Mouse (Mus musculus): Measurements from ENCODE around the gene 4933427D14Rik. TPM values are rescaled to one million over a fixed set of nuclear protein-coding genes. Genes with fewer than 3 reads are reported as not detected.

Gene 4933427D14Rik
- polyA plus RNA-seq, 1 experiment = 19.4 TPM

- Histone ChIP-seq H3K27ac (ENCODE audit: insufficient read depth, low read length) (no peak overlapping the region), H3K27me3 (ENCODE audit: control insufficient read depth, insufficient read depth, low read length) (no peaks in the 10 kb centered on the region), H3K4me3 (replicated peaks; ENCODE audit: insufficient read depth, low read depth, low read length) (no peak overlapping the region), H3K4me1 (ENCODE audit: control insufficient read depth, insufficient read depth, low read length) (no peaks in the 10 kb centered on the region)
- WGBS = 91% methylated on average over 2 of the region's 2 CpGs
- TF ChIP-seq POLR2A (IDR thresholded peaks at IDR 0.05; ENCODE audit: borderline replicate concordance, insufficient read depth, low read length) = no peak
- DNase-seq = no peak
Measured at GRCm38 (mm10) chr11:72194259-72194658, 13.0 kb downstream of the 4933427D14Rik start.

- no peak for DNase-seq
- Histone ChIP-seq H3K27me3 (ENCODE audit: control insufficient read depth, insufficient read depth, low read length) (no peaks in the 10 kb centered on the region), H3K4me3 (replicated peaks; ENCODE audit: insufficient read depth, low read depth, low read length) (no peak overlapping the region), H3K4me1 (ENCODE audit: control insufficient read depth, insufficient read depth, low read length) (no peaks in the 10 kb centered on the region), H3K27ac (ENCODE audit: insufficient read depth, low read length) (no peak overlapping the region)
- 84% methylated on average over 1 of the region's 1 CpGs for WGBS
- TF ChIP-seq POLR2A (IDR thresholded peaks at IDR 0.05; ENCODE audit: borderline replicate concordance, insufficient read depth, low read length) (no peak), CTCF (IDR thresholded peaks at IDR 0.05; ENCODE audit: borderline replicate concordance, insufficient read depth, low read depth, low read length) (no peak)
Measured at GRCm38 (mm10) chr11:72190857-72191256, 16.4 kb downstream of the 4933427D14Rik start.

GRCm38 (mm10) chr11:72184252-72184651 lies 23.0 kb downstream of the 4933427D14Rik start:
- H3K4me1 ChIP-seq (ENCODE audit: control insufficient read depth, insufficient read depth, low read length) = no peaks in the 10 kb centered on the region
- H3K4me3 ChIP-seq (replicated peaks; ENCODE audit: insufficient read depth, low read depth, low read length) = no peak overlapping the region
- TF ChIP-seq CTCF (IDR thresholded peaks at IDR 0.05; ENCODE audit: borderline replicate concordance, insufficient read depth, low read depth, low read length) = no peak
- no peak for TF ChIP-seq POLR2A (IDR thresholded peaks at IDR 0.05; ENCODE audit: borderline replicate concordance, insufficient read depth, low read length)
- no peak for DNase-seq
- H3K27ac ChIP-seq (ENCODE audit: insufficient read depth, low read length) = no peak overlapping the region
- WGBS = 86% methylated on average over 4 of the region's 4 CpGs
- no peaks in the 10 kb centered on the region for H3K27me3 ChIP-seq (ENCODE audit: control insufficient read depth, insufficient read depth, low read length)

- 89% methylated on average over 4 of the region's 4 CpGs for WGBS
- H3K4me1 ChIP-seq (ENCODE audit: control insufficient read depth, insufficient read depth, low read length) = no peaks in the 10 kb centered on the region
- no peak overlapping the region for H3K27ac ChIP-seq (ENCODE audit: insufficient read depth, low read length)
- no peaks in the 10 kb centered on the region for H3K27me3 ChIP-seq (ENCODE audit: control insufficient read depth, insufficient read depth, low read length)
- TF ChIP-seq CTCF (IDR thresholded peaks at IDR 0.05; ENCODE audit: borderline replicate concordance, insufficient read depth, low read depth, low read length) (no peak), POLR2A (IDR thresholded peaks at IDR 0.05; ENCODE audit: borderline replicate concordance, insufficient read depth, low read length) (no peak)
- H3K4me3 ChIP-seq (replicated peaks; ENCODE audit: insufficient read depth, low read depth, low read length) = no peak overlapping the region
- DNase-seq = no peak
Measured at GRCm38 (mm10) chr11:72181136-72181535, 26.1 kb downstream of the 4933427D14Rik start.

GRCm38 (mm10) chr11:72180556-72180955 lies 26.7 kb downstream of the 4933427D14Rik start:
- no peaks in the 10 kb centered on the region for H3K4me1 ChIP-seq (ENCODE audit: control insufficient read depth, insufficient read depth, low read length)
- no peak for TF ChIP-seq POLR2A (IDR thresholded peaks at IDR 0.05; ENCODE audit: borderline replicate concordance, insufficient read depth, low read length)
- TF ChIP-seq CTCF (IDR thresholded peaks at IDR 0.05; ENCODE audit: borderline replicate concordance, insufficient read depth, low read depth, low read length) = no peak
- 91% methylated on average over 5 of the region's 5 CpGs for WGBS

GRCm38 (mm10) chr11:72176553-72176952 lies 30.7 kb downstream of the 4933427D14Rik start:
- DNase-seq = no peak
- Histone ChIP-seq H3K27ac (ENCODE audit: insufficient read depth, low read length) (no peak overlapping the region), H3K27me3 (ENCODE audit: control insufficient read depth, insufficient read depth, low read length) (no peaks in the 10 kb centered on the region), H3K4me3 (replicated peaks; ENCODE audit: insufficient read depth, low read depth, low read length) (no peak overlapping the region), H3K4me1 (ENCODE audit: control insufficient read depth, insufficient read depth, low read length) (no peaks in the 10 kb centered on the region)
- no peak for TF ChIP-seq POLR2A (IDR thresholded peaks at IDR 0.05; ENCODE audit: borderline replicate concordance, insufficient read depth, low read length)
- TF ChIP-seq CTCF (IDR thresholded peaks at IDR 0.05; ENCODE audit: borderline replicate concordance, insufficient read depth, low read depth, low read length) = no peak
- 39% methylated on average over 3 of the region's 3 CpGs for WGBS

More at GRCm38 (mm10) chr11:72180556-72180955, 26.7 kb downstream of the 4933427D14Rik start:
- Histone ChIP-seq H3K27me3 (ENCODE audit: control insufficient read depth, insufficient read depth, low read length) (no peaks in the 10 kb centered on the region), H3K27ac (ENCODE audit: insufficient read depth, low read length) (no peak overlapping the region), H3K4me3 (replicated peaks; ENCODE audit: insufficient read depth, low read depth, low read length) (no peak overlapping the region)
- DNase-seq = no peak

GRCm38 (mm10) chr11:72175966-72176365 lies 31.3 kb downstream of the 4933427D14Rik start:
- no peak for TF ChIP-seq CTCF (IDR thresholded peaks at IDR 0.05; ENCODE audit: borderline replicate concordance, insufficient read depth, low read depth, low read length)
- no peak for TF ChIP-seq POLR2A (IDR thresholded peaks at IDR 0.05; ENCODE audit: borderline replicate concordance, insufficient read depth, low read length)
- Histone ChIP-seq H3K4me1 (ENCODE audit: control insufficient read depth, insufficient read depth, low read length) (no peaks in the 10 kb centered on the region), H3K4me3 (replicated peaks; ENCODE audit: insufficient read depth, low read depth, low read length) (no peak overlapping the region), H3K27ac (ENCODE audit: insufficient read depth, low read length) (no peak overlapping the region), H3K27me3 (ENCODE audit: control insufficient read depth, insufficient read depth, low read length) (no peaks in the 10 kb centered on the region)
- 89% methylated on average over 5 of the region's 5 CpGs for WGBS
- DNase-seq = no peak

- DNase-seq = no peak
- Histone ChIP-seq H3K27me3 (ENCODE audit: control insufficient read depth, insufficient read depth, low read length) (no peaks in the 10 kb centered on the region), H3K4me3 (replicated peaks; ENCODE audit: insufficient read depth, low read depth, low read length) (no peak overlapping the region), H3K4me1 (ENCODE audit: control insufficient read depth, insufficient read depth, low read length) (no peaks in the 10 kb centered on the region), H3K27ac (ENCODE audit: insufficient read depth, low read length) (no peak overlapping the region)
- WGBS = 94% methylated on average over 6 of the region's 6 CpGs
- TF ChIP-seq CTCF (IDR thresholded peaks at IDR 0.05; ENCODE audit: borderline replicate concordance, insufficient read depth, low read depth, low read length) (no peak), POLR2A (IDR thresholded peaks at IDR 0.05; ENCODE audit: borderline replicate concordance, insufficient read depth, low read length) (no peak)
Measured at GRCm38 (mm10) chr11:72174721-72175120, 32.5 kb downstream of the 4933427D14Rik start.
